Mouse (Mus musculus): ENCODE data around the gene Utrn. TPM values are rescaled to one million over a fixed set of nuclear protein-coding genes. Genes with fewer than 3 reads are reported as not detected.

Gene Utrn
- total and polyA plus RNA-seq, 2 experiments from 2014 or later = 24.6 to 25.0 TPM

DNA sequence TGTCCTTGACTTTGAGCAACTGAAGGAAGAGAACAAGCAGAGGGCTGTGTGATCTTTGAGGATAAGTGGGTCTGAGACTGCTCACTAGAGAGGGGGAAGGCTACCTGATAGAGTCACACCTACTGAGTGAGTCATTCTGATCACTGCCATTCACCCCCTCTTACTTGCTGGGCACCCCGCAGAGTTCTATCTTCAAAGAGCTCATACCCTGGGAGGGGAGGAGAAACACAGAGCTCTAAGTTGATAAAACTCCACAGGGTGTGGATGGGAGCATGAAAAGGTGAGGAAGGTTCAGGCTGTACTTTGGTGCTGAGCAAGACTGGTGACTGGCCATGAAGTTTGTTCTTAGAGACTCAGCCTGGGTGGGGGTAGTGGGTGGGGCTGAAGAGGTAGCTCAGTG is 164.9 kb downstream of the Utrn start:
- H3K9me3 ChIP-seq (ENCODE audit: low read length) = no peaks in the 10 kb centered on the region
- DNase-seq (ENCODE audit: low spot score) (no peak), ATAC-seq (no peak)
- no peak for TF ChIP-seq CTCF (IDR thresholded peaks at IDR 0.05; ENCODE audit: low read depth)
- H3K27ac ChIP-seq = no peak overlapping the region
- no peak overlapping the region for H3K9ac ChIP-seq (replicated peaks; ENCODE audit: low read length)
- no peaks in the 10 kb centered on the region for H3K27me3 ChIP-seq (ENCODE audit: insufficient read depth, low read length)
- H3K4me1 ChIP-seq (ENCODE audit: insufficient read depth, low read length) = no peaks in the 10 kb centered on the region
- WGBS = 60% methylated on average over 1 of the region's 1 CpGs
- H3K4me3 ChIP-seq (ENCODE audit: low read length) = no peak overlapping the region
- H3K36me3 ChIP-seq (ENCODE audit: insufficient read depth, low read length) = no peaks in the 10 kb centered on the region
- no peak overlapping the region for H3K4me2 ChIP-seq (ENCODE audit: low read depth, low read length)

DNA sequence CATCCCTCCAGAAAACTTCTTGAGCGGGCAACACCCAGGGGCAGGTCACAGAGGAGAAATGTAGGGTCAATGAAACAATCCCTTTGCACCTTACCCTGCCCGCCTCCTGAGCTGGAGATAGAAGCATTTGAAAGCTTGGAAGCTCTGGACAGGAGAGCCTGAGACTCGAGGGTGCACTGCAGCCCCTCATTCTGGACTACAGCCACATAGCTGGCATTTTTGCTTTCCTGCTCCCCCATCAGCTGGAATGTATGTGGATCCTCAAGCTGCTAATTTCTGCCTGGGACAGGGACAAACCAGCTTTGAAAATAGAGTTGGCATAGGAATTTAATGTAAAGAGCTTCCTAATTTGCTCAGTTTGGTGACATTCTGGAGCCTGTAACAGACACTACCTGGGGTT is 165.6 kb downstream of the Utrn start:
- H3K9ac ChIP-seq (replicated peaks; ENCODE audit: low read length) = no peak overlapping the region
- DNase-seq (ENCODE audit: low spot score) (no peak), ATAC-seq (no peak)
- H3K27me3 ChIP-seq (ENCODE audit: insufficient read depth, low read length) = no peaks in the 10 kb centered on the region
- WGBS = 76% methylated on average over 3 of the region's 3 CpGs
- no peaks in the 10 kb centered on the region for H3K9me3 ChIP-seq (ENCODE audit: low read length)
- H3K27ac ChIP-seq = no peak overlapping the region
- no peak overlapping the region for H3K4me3 ChIP-seq (ENCODE audit: low read length)
- no peaks in the 10 kb centered on the region for H3K4me1 ChIP-seq (ENCODE audit: insufficient read depth, low read length)
- H3K4me2 ChIP-seq (ENCODE audit: low read depth, low read length) = no peak overlapping the region
- no peak for TF ChIP-seq CTCF (IDR thresholded peaks at IDR 0.05; ENCODE audit: low read depth)
- H3K36me3 ChIP-seq (ENCODE audit: insufficient read depth, low read length) = no peaks in the 10 kb centered on the region

DNA sequence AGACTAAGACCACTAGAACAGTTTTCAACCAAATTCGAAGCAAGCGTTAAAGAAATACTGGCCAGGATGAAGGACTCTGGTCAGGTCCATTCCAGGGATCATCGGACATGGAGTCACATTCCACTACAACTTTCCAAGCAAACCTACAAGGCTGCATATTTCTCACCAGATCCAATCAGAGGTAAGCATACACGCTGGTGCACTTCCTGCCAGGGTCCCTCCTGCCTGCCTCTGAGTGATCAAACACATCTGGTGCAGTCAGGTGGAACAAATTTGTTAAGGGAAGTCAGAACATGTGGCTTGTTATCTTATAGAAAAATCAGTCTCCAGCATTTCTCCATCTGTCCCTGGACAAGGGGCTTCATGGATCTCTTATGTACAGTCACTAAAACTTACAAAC is 167.0 kb downstream of the Utrn start:
- Histone ChIP-seq H3K4me3 (ENCODE audit: low read length) (no peak overlapping the region), H3K27ac (no peak overlapping the region), H3K27me3 (ENCODE audit: insufficient read depth, low read length) (no peaks in the 10 kb centered on the region), H3K4me1 (ENCODE audit: insufficient read depth, low read length) (no peaks in the 10 kb centered on the region), H3K36me3 (ENCODE audit: insufficient read depth, low read length) (no peaks in the 10 kb centered on the region), H3K9ac (replicated peaks; ENCODE audit: low read length) (no peak overlapping the region), H3K9me3 (ENCODE audit: low read length) (no peaks in the 10 kb centered on the region), H3K4me2 (ENCODE audit: low read depth, low read length) (no peak overlapping the region)
- 90% methylated on average over 4 of the region's 4 CpGs for whole genome bisulfite sequencing
- ATAC-seq (no peak), DNase-seq (ENCODE audit: low spot score) (no peak)
- TF ChIP-seq CTCF (IDR thresholded peaks at IDR 0.05; ENCODE audit: low read depth) = no peak

DNA sequence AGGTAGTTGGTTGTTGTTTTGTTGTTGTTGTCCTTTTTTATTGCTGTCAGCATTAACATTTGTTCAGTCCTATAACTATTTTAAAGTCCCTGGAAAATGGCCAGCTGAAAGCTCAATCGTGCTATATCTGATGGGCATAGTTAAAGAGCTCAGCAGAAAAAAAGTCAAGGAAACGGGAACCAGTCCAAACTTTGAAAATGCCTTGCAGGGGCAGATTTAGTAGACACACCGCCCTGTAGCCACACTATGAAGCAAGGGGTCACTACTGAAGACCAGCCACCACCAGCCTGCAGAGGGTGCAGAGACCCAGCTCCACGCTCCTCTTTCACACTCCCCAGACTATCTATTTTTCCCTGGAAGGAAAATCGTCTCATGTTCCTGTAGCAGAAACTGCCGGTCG is 167.5 kb downstream of the Utrn start:
- Histone ChIP-seq H3K27ac (no peak overlapping the region), H3K4me3 (ENCODE audit: low read length) (no peak overlapping the region), H3K9me3 (ENCODE audit: low read length) (no peaks in the 10 kb centered on the region), H3K9ac (replicated peaks; ENCODE audit: low read length) (no peak overlapping the region), H3K27me3 (ENCODE audit: insufficient read depth, low read length) (no peaks in the 10 kb centered on the region), H3K4me1 (ENCODE audit: insufficient read depth, low read length) (no peaks in the 10 kb centered on the region), H3K36me3 (ENCODE audit: insufficient read depth, low read length) (no peaks in the 10 kb centered on the region), H3K4me2 (ENCODE audit: low read depth, low read length) (no peak overlapping the region)
- no peak for TF ChIP-seq CTCF (IDR thresholded peaks at IDR 0.05; ENCODE audit: low read depth)
- 63% methylated on average over 7 of the region's 7 CpGs for WGBS
- ATAC-seq = no peak
- DNase-seq (ENCODE audit: low spot score) = no peak

DNA sequence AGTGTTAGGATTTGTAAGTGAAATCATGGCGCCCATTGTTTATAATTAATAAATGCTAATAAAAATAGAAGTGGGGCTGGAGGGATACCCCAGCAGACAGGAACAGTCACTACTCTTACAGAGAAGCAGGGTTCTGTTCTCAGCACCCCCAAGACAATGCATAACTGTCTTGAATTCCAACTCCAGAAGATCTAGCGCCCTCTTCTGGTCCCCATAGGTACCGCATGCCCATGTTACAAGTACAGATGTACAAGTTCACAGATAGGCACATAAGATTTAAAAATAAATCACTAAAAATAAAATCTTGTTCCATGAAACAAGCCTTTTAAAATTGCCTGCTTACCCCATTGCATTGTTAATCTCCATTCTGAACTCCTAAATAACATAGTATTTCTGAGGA is 168.6 kb downstream of the Utrn start:
- Histone ChIP-seq H3K4me1 (ENCODE audit: insufficient read depth, low read length) (no peaks in the 10 kb centered on the region), H3K27me3 (ENCODE audit: insufficient read depth, low read length) (no peaks in the 10 kb centered on the region), H3K36me3 (ENCODE audit: insufficient read depth, low read length) (no peaks in the 10 kb centered on the region), H3K4me2 (ENCODE audit: low read depth, low read length) (no peak overlapping the region), H3K9ac (replicated peaks; ENCODE audit: low read length) (no peak overlapping the region), H3K27ac (no peak overlapping the region), H3K4me3 (ENCODE audit: low read length) (no peak overlapping the region), H3K9me3 (ENCODE audit: low read length) (no peaks in the 10 kb centered on the region)
- ATAC-seq (no peak), DNase-seq (ENCODE audit: low spot score) (no peak)
- 86% methylated on average over 3 of the region's 3 CpGs for WGBS
- peak; percentile 28 for TF ChIP-seq CTCF (IDR thresholded peaks at IDR 0.05; ENCODE audit: low read depth)

DNA sequence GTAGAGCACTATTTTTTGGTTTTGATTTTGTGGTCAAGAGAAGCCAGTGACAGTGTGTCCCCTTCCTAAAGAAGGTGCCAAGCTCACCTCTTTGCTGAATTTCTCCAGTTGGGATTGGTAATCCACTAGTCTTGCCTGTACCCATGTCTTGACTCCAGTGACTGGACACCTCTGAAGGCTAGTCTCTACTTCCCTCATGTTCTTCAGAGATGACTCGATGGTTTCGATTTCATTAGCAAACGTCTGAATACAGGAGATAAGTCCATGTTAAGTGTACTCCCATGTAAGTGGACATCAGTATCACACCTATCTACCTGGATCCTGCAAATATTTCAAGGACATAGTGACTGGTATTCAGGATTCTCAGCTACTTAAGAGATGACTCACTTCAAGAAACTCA is 171.3 kb downstream of the Utrn start:
- DNase-seq (ENCODE audit: low spot score) (no peak), ATAC-seq (no peak)
- Histone ChIP-seq H3K9ac (replicated peaks; ENCODE audit: low read length) (no peak overlapping the region), H3K27me3 (ENCODE audit: insufficient read depth, low read length) (no peaks in the 10 kb centered on the region), H3K4me3 (ENCODE audit: low read length) (no peak overlapping the region), H3K4me1 (ENCODE audit: insufficient read depth, low read length) (no peaks in the 10 kb centered on the region), H3K4me2 (ENCODE audit: low read depth, low read length) (no peak overlapping the region), H3K27ac (no peak overlapping the region), H3K9me3 (ENCODE audit: low read length) (no peaks in the 10 kb centered on the region), H3K36me3 (ENCODE audit: insufficient read depth, low read length) (no peaks in the 10 kb centered on the region)
- 93% methylated on average over 3 of the region's 3 CpGs for WGBS
- no peak for TF ChIP-seq CTCF (IDR thresholded peaks at IDR 0.05; ENCODE audit: low read depth)

DNA sequence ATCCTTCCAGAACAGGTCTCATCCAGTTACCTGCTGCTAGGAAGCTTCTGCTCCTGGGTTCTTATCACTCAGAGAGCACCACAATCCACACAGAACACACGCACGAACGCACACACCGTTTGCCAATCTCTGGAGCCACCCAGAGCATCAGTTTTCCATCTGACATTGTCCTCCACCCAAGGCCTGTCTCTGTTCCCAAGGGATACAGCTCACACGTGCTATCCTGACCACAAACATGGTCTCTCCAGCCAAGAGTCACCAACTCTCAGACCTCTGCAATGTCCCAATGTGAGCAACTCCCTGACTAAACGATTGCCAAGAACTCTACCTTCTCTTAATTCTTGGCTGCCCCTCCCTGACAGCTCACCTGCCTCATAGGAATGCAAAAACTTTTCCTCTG is 172.5 kb downstream of the Utrn start:
- Histone ChIP-seq H3K27me3 (ENCODE audit: insufficient read depth, low read length) (no peaks in the 10 kb centered on the region), H3K9me3 (ENCODE audit: low read length) (no peaks in the 10 kb centered on the region), H3K4me3 (ENCODE audit: low read length) (no peak overlapping the region), H3K27ac (no peak overlapping the region), H3K4me2 (ENCODE audit: low read depth, low read length) (no peak overlapping the region), H3K36me3 (ENCODE audit: insufficient read depth, low read length) (no peaks in the 10 kb centered on the region), H3K9ac (replicated peaks; ENCODE audit: low read length) (no peak overlapping the region), H3K4me1 (ENCODE audit: insufficient read depth, low read length) (no peaks in the 10 kb centered on the region)
- 82% methylated on average over 6 of the region's 6 CpGs for WGBS
- no peak for ATAC-seq
- DNase-seq (ENCODE audit: low spot score) = no peak
- no peak for TF ChIP-seq CTCF (IDR thresholded peaks at IDR 0.05; ENCODE audit: low read depth)
